Mouse (Mus musculus): ENCODE data around the gene Kank2.
"Not testable (repeated sequence)": the region's sequence is repeated elsewhere in the genome, so short reads cannot be mapped to it uniquely, and the experiment has no call there.

GRCm38 (mm10) chr9:21786309-21786708, 12.2 kb downstream of the Kank2 start:
- TF ChIP-seq POLR2A (IDR thresholded peaks at IDR 0.05; ENCODE audit: low read depth, low read length); IRF4 (IDR thresholded peaks at IDR 0.05; ENCODE audit: low read depth, low read length); CTCF (conservative IDR thresholded peaks at IDR 0.05 in 1 of 2, IDR thresholded peaks at IDR 0.05 in 1 of 2; ENCODE audit: low read depth in 2 of 2, low read length in 2 of 2); MYC (IDR thresholded peaks at IDR 0.05; ENCODE audit: low read depth, low read length); CHD2 (IDR thresholded peaks at IDR 0.05; ENCODE audit: low read length); NRF1 (IDR thresholded peaks at IDR 0.05; ENCODE audit: low read depth, low read length); ZC3H11A (IDR thresholded peaks at IDR 0.05; ENCODE audit: low read depth, low read length); BHLHE40 (IDR thresholded peaks at IDR 0.05; ENCODE audit: low read depth, low read length); ZMIZ1 (IDR thresholded peaks at IDR 0.05; ENCODE audit: low read depth, low read length); ZNF384 (IDR thresholded peaks at IDR 0.05; ENCODE audit: low read depth, low read length); MEF2A (IDR thresholded peaks at IDR 0.05; ENCODE audit: borderline replicate concordance, low read depth, low read length); MAX (IDR thresholded peaks at IDR 0.05; ENCODE audit: low read length): not testable (repeated sequence)
